Mouse (Mus musculus) small intestine, adult 2 months (tissue): ENCODE measurements around the gene Kpna7.

ENCODE experiments used
- CTCF ChIP-seq: fragments of 200-500 bp; IDR thresholded peaks from 2 replicates; pipeline ENCODE4 v1.5.1; 2012; ENCODE audit warnings: low read depth, mild to moderate bottlenecking, control low read depth, inconsistent platforms, low read length, moderate library complexity, mixed read lengths; ENCODE audit not compliant: insufficient replicate concordance, insufficient read length; ENCODE audit errors: extremely low read depth
- POLR2A ChIP-seq: fragments of 200-500 bp; IDR thresholded peaks from 2 replicates; pipeline ENCODE4 v1.6.1; 2012; ENCODE audit warnings: low read depth, mild to moderate bottlenecking, control low read depth, inconsistent platforms, low read length, moderate library complexity

DNA sequence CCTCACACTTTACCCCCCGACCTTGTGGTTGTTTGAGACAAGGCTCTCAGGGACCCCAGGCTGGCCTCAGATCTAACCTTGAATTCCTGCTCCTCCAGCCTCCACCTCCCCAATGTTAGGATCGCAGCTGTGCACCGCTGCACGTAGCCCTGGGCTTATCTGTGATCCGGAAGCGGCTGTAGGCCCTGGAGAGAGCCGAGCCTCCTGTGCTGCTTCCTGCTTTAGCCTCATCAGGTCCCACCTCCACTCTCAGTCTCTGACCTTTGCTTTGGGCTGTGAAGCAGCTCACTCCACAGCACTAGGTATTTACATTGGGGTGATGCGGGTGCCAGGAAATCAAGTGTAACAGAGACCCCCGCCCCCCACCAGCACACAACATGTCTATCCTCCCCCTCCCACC, 79.3 kb downstream of the Kpna7 start:
- no peak for TF ChIP-seq CTCF
- TF ChIP-seq POLR2A, result no peak
